14 mouse cellular contexts compared by ENCODE assay signal in the genomic region with DNA sequence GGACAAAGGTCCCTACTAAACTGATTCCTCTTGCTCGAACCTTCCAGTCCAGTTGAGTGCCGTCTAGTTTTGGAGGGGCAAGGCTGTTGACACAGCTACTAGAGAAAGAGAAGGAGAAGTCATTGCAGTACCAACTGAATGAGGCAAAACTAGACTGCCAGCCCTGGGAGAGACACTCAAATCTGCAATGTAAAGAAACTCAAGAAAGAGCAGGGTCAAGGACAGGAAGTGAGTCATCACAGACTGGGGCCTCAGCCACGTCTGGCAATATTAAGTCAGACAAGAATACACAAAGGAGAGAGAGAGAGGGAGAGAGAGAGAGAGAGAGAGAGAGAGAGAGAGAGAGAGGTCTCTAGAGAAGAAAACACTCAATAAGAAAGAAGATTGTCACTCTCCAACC.
"Had no signal": no experiment of that assay in that cellular context is flagged by ENCODE, and none has a peak within 500 bp of the region (broad histone marks: within the 10 kb centered on the region; RNA-seq: fewer than 3 reads in every experiment).

No protein-coding gene starts in this region.

- H3K36me3 ChIP-seq: limb, embryonic 12.5 days; lung, embryonic 15.5 days; midbrain, embryonic 13.5 days; neural tube, embryonic 15.5 days had no signal

- H3K4me3 ChIP-seq: limb, embryonic 12.5 days; lung, embryonic 15.5 days; midbrain, embryonic 13.5 days; neural tube, embryonic 15.5 days had no signal

- H3K9ac ChIP-seq: limb, embryonic 12.5 days; liver, embryonic 14.5 days; lung, embryonic 15.5 days; midbrain, embryonic 13.5 days; neural tube, embryonic 15.5 days had no signal

- H3K9me3 ChIP-seq: limb, embryonic 12.5 days; lung, embryonic 15.5 days; midbrain, embryonic 13.5 days; neural tube, embryonic 15.5 days had no signal

- H3K4me1 ChIP-seq: limb, embryonic 12.5 days; lung, embryonic 15.5 days; midbrain, embryonic 13.5 days; neural tube, embryonic 15.5 days had no signal

- DNase-seq: kidney, adult 8-10 months; kidney, postnatal 25 days; layer of hippocampus, adult 9-11 months; layer of hippocampus, postnatal 36 days; liver; right cerebral cortex, adult 18-20 months; spleen, adult 18-20 months; thymus, adult 18-20 months; thymus, postnatal 25 days had no signal

- H3K4me2 ChIP-seq: limb, embryonic 12.5 days; lung, embryonic 15.5 days; midbrain, embryonic 13.5 days; neural tube, embryonic 15.5 days had no signal

- H3K27ac ChIP-seq: limb, embryonic 12.5 days; liver, embryonic 14.5 days; lung, embryonic 15.5 days; midbrain, embryonic 13.5 days; neural tube, embryonic 15.5 days had no signal

- H3K27me3 ChIP-seq: limb, embryonic 12.5 days; lung, embryonic 15.5 days; midbrain, embryonic 13.5 days; neural tube, embryonic 15.5 days had no signal
